Mouse (Mus musculus): ENCODE results near the gene Gm37240. TPM values are rescaled to one million over a fixed set of nuclear protein-coding genes. Genes with fewer than 3 reads are reported as not detected.

Gene Gm37240
- polyA plus RNA-seq, 1 experiment from 2014 or later, result 3.3 TPM

DNA sequence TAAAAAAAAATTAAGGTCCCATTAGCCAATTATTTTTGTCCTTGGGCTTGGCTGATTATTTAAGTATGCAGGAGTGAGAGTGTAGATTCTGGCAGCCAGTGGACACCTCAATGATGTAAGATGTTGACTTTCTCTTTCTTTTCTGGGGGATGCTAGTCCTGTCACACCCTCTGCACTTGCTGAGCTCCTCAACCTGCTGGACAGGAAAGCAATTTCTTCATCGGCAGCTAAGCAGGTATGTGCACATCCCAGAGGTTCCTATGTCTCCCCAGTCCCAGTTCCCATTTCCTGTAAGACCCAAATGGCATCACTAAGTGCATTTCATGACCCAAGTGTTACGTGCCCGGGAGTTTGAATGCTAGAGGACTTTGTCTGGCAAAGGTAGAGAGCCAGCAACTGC, 242.5 kb downstream of the Gm37240 start:
- Histone ChIP-seq H3K36me3 (ENCODE audit: control insufficient read depth, insufficient read depth) (no peaks in the 10 kb centered on the region; the same call in 1 of the 2 replicates), H3K4me1 (replicated peaks; ENCODE audit: control insufficient read depth, insufficient read depth, low read length) (no peaks in the 10 kb centered on the region), H3K4me2 (replicated peaks; ENCODE audit: low read depth) (no peak overlapping the region), H3K9ac (ENCODE audit: low read depth, low read length) (no peak overlapping the region), H3K4me3 (ENCODE audit: low read depth, low read length) (no peak overlapping the region), H3K27ac (ENCODE audit: low read depth, low read length) (no peak overlapping the region), H3K27me3 (replicated peaks; ENCODE audit: control insufficient read depth, insufficient read depth, low read length) (no peaks in the 10 kb centered on the region), H3K9me3 (ENCODE audit: control insufficient read depth) (no peaks in the 10 kb centered on the region)
- TF ChIP-seq CTCF (IDR thresholded peaks at IDR 0.05; ENCODE audit: low read depth), result no peak
- 89% methylated on average over 3 of the region's 3 CpGs for WGBS
- no peak for ATAC-seq

DNA sequence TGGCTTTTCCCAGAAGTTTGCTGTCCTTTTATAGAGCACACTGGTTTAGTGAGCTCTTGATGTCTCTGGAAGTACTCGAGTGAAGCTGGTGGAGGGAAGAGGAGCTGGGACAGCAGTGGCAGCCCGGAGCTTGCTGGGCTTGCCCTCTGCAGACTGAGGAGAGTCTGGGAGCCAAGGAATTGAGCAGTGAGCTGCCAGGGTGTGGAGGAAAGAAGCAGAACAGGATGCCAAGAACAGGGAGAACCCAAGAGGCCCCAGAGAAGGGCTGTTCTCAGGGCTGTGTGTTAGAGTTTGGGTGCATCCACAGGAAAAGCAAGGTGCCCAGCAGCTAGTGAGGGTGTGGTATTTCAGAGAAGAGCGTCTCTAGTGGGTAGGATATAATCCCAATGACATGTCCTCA, 245.6 kb downstream of the Gm37240 start:
- Histone ChIP-seq H3K9me3 (ENCODE audit: control insufficient read depth) (no peaks in the 10 kb centered on the region), H3K27ac (ENCODE audit: low read depth, low read length) (no peak overlapping the region), H3K4me2 (replicated peaks; ENCODE audit: low read depth) (no peak overlapping the region), H3K27me3 (replicated peaks; ENCODE audit: control insufficient read depth, insufficient read depth, low read length) (no peaks in the 10 kb centered on the region), H3K4me3 (ENCODE audit: low read depth, low read length) (no peak overlapping the region), H3K4me1 (replicated peaks; ENCODE audit: control insufficient read depth, insufficient read depth, low read length) (no peaks in the 10 kb centered on the region), H3K36me3 (ENCODE audit: control insufficient read depth, insufficient read depth) (no peaks in the 10 kb centered on the region), H3K9ac (ENCODE audit: low read depth, low read length) (no peak overlapping the region)
- ATAC-seq, result no peak
- 73% methylated on average over 3 of the region's 3 CpGs for WGBS
- TF ChIP-seq CTCF (IDR thresholded peaks at IDR 0.05; ENCODE audit: low read depth), result no peak

DNA sequence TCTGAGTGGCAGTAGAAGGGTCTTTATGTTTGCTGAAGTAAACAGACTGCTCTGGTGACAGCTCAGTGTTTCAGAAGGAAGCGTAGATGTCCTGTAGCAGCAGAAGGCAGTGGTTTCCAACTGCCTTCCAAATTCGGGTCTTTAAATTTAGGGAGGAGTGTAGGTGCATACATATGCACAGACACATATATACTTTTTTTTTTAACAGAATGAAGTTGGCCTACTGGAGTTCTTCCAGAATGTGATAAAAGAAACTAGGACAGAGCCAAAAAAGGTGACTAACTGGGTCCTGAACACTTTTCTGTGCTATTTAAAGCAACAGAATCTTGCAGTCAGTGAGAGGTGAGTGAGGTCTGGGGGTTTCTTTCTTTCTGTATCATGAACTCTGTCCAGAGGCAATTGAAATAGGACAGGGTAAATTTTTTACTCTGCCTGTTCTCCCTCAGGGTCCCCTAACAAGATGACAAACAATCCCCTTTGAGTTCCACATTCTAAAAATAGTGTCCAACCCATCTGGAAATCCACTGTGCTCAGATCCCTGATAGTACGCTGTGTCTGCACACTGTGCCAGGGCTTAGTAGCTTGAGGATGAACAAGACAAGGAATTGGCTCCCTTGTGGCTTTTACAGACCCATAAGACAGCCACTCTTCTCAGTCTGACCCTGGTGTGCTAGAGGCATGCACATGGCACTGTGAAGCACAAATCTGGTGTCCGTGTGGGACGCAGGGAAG, 250.4 kb downstream of the Gm37240 start:
- 84% methylated on average over 5 of the region's 5 CpGs for WGBS
- no peaks in the 10 kb centered on the region for H3K9me3 ChIP-seq (ENCODE audit: control insufficient read depth)
- no peak overlapping the region for H3K4me2 ChIP-seq (replicated peaks; ENCODE audit: low read depth)
- ATAC-seq, result no peak
- H3K4me3 ChIP-seq (ENCODE audit: low read depth, low read length), result no peak overlapping the region
- no peaks in the 10 kb centered on the region for H3K4me1 ChIP-seq (replicated peaks; ENCODE audit: control insufficient read depth, insufficient read depth, low read length)
- H3K9ac ChIP-seq (ENCODE audit: low read depth, low read length), result no peak overlapping the region
- no peaks in the 10 kb centered on the region for H3K36me3 ChIP-seq (ENCODE audit: control insufficient read depth, insufficient read depth)
- no peak for TF ChIP-seq CTCF (IDR thresholded peaks at IDR 0.05; ENCODE audit: low read depth)
- H3K27ac ChIP-seq (ENCODE audit: low read depth, low read length), result no peak overlapping the region
- H3K27me3 ChIP-seq (replicated peaks; ENCODE audit: control insufficient read depth, insufficient read depth, low read length), result no peaks in the 10 kb centered on the region

DNA sequence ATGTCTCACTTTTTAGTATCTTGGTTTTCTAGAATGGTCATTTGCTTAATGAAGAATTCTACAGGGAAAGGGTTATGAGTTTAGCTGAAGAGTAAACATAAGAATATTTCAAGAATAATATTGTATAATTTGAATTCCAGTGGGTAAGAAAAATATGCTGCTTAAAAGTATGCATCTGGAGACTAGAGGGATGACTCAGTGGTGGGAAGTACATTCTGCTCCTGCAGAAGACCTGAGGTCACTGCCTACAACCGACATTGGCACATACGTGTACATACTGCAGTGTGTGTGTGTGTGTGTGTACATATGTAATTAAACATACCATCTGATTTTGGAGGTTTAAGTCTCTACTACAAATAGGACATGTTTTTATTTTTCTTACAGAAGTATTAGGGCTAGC, 251.7 kb downstream of the Gm37240 start:
- Histone ChIP-seq H3K36me3 (ENCODE audit: control insufficient read depth, insufficient read depth) (no peaks in the 10 kb centered on the region), H3K9ac (ENCODE audit: low read depth, low read length) (no peak overlapping the region), H3K27ac (ENCODE audit: low read depth, low read length) (no peak overlapping the region), H3K27me3 (replicated peaks; ENCODE audit: control insufficient read depth, insufficient read depth, low read length) (no peaks in the 10 kb centered on the region), H3K4me3 (ENCODE audit: low read depth, low read length) (no peak overlapping the region), H3K9me3 (ENCODE audit: control insufficient read depth) (no peaks in the 10 kb centered on the region), H3K4me2 (replicated peaks; ENCODE audit: low read depth) (no peak overlapping the region), H3K4me1 (replicated peaks; ENCODE audit: control insufficient read depth, insufficient read depth, low read length) (no peaks in the 10 kb centered on the region)
- no peak for TF ChIP-seq CTCF (IDR thresholded peaks at IDR 0.05; ENCODE audit: low read depth)
- ATAC-seq, result no peak
- WGBS, result 56% methylated on average over 2 of the region's 2 CpGs

DNA sequence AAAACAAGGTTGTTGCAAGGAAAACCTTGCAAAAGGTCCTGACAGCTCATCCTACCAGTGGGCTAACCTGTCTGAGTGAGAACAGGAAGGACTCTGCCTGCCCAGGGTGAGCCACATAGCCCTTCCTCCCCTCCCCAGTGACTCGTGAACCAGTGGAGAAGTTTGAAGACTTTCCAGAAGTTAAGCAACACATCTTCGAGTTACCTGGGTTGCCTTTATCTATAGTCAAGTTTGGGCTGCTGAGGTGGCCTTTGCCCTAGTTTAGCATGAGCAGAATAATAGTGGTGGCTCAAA, 252.2 kb downstream of the Gm37240 start:
- no peaks in the 10 kb centered on the region for H3K36me3 ChIP-seq (ENCODE audit: control insufficient read depth, insufficient read depth)
- H3K4me1 ChIP-seq (replicated peaks; ENCODE audit: control insufficient read depth, insufficient read depth, low read length), result no peaks in the 10 kb centered on the region
- 40% methylated on average over 2 of the region's 2 CpGs for whole genome bisulfite sequencing
- H3K4me2 ChIP-seq (replicated peaks; ENCODE audit: low read depth), result no peak overlapping the region
- no peaks in the 10 kb centered on the region for H3K27me3 ChIP-seq (replicated peaks; ENCODE audit: control insufficient read depth, insufficient read depth, low read length)
- H3K4me3 ChIP-seq (ENCODE audit: low read depth, low read length), result no peak overlapping the region
- no peaks in the 10 kb centered on the region for H3K9me3 ChIP-seq (ENCODE audit: control insufficient read depth)
- H3K27ac ChIP-seq (ENCODE audit: low read depth, low read length), result no peak overlapping the region
- no peak for TF ChIP-seq CTCF (IDR thresholded peaks at IDR 0.05; ENCODE audit: low read depth)
- H3K9ac ChIP-seq (ENCODE audit: low read depth, low read length), result no peak overlapping the region
- ATAC-seq, result no peak

DNA sequence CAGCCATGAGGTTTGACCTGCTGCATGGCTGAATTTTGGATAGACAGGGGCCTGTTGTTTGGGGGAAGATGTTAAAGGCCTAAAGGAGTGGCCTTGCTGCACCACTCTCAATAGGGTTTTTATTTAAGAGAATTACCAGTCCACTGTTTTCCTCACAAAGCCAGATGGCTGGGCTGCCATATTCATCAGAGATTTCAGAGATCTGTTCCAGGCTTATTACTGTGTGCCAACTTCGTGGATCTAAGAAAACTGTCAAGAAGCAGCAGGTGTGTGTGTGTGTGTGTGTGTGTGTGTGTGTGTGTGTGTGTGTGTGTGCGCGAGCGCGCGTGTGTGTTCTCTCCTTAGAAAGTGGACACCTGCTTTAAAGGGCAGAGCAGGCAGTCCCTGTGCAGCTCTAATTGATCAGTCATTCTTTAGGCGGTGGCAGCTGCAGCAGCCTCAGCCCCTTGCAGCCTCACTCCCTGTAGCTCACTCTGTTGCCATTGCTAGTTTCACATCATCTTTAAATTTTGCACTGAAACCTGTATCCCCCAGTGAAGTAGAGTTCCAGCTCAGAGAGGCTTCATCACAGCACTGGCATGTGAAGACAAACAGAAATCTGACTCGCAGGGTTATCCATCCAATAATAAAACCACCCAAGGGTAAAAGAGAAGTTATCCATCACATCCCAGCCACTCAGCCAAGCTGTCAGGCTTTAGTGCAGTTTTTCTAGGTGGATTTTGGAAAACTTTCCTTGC, 252.8 kb downstream of the Gm37240 start:
- Histone ChIP-seq H3K4me3 (ENCODE audit: low read depth, low read length) (no peak overlapping the region), H3K36me3 (ENCODE audit: control insufficient read depth, insufficient read depth) (no peaks in the 10 kb centered on the region), H3K27me3 (replicated peaks; ENCODE audit: control insufficient read depth, insufficient read depth, low read length) (no peaks in the 10 kb centered on the region), H3K27ac (ENCODE audit: low read depth, low read length) (no peak overlapping the region), H3K9ac (ENCODE audit: low read depth, low read length) (no peak overlapping the region), H3K4me1 (replicated peaks; ENCODE audit: control insufficient read depth, insufficient read depth, low read length) (no peaks in the 10 kb centered on the region), H3K4me2 (replicated peaks; ENCODE audit: low read depth) (no peak overlapping the region), H3K9me3 (ENCODE audit: control insufficient read depth) (no peaks in the 10 kb centered on the region)
- no peak for ATAC-seq
- no peak for TF ChIP-seq CTCF (IDR thresholded peaks at IDR 0.05; ENCODE audit: low read depth)
- WGBS, result 79% methylated on average over 8 of the region's 8 CpGs

Measured in intestine, postnatal 0 days (tissue).